ENCODE assay signal across 11 mouse cellular contexts in the genomic region with DNA sequence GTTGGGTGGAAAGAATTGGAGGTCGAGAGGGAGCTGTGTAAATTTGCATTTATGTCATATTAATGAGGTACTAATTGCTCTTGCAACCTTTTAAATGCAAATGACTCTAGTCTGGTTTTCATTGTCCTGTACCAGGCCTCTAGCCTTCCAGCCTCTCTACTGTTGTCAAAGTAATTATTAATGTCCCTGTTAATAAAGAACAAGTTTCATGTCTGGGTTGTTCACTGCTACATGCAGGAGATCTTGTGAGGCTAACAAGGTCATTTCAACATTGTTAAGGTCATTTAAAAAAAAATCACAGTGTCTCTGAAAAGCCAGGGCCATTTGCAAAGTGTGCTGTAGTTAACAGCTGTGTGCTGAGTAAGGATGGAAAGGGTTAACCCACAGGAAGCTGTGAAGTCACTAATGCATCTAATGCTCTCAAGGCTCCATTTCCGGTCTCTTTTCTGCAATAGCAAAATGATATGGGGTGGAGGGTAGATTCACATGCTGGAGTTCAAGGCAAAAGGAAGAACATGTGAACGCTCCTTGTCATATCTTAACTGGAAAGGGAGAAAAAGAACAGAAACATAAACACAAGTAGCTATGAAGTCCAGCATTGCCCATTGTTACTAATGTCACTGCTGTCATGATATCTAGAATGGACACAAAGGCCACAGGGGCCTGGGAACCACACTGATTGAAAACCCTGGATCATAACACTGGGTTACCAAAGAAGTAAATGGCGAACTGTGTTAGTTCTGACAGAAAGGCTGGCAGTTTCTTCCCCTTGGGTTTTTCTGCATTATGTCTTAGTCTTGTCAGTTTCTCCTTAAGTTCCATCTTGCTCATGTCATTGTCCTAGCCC.
A peak's percentile ranks its signal among the peaks of the same experiment; 100 is the strongest.
DNase-seq lines count a peak whose midpoint lies in the region; ATAC-seq and TF ChIP-seq lines count a peak whose summit lies in the region.
"Had no signal": no experiment of that assay in that cellular context is flagged by ENCODE, and none has a peak within 500 bp of the region (broad histone marks: within the 10 kb centered on the region; RNA-seq: fewer than 3 reads in every experiment).

No protein-coding gene starts in this region.

- H3K9ac ChIP-seq in kidney, embryonic 14.5 days (ENCODE audit: low read depth, low read length) = no peak overlapping the region
- H3K9ac ChIP-seq in forebrain, postnatal 0 days = no peak overlapping the region

- peaks cover 2% of the 10 kb centered on the region; the same call in 1 of the 2 replicates for H3K9me3 ChIP-seq in kidney, embryonic 14.5 days (ENCODE audit: control insufficient read depth, low read length)
- no peaks in the 10 kb centered on the region for H3K9me3 ChIP-seq in forebrain, postnatal 0 days (ENCODE audit: low read length)

- TF ChIP-seq CTCF in forebrain, postnatal 0 days (IDR thresholded peaks at IDR 0.05; ENCODE audit: low read depth) = no peak

- intact Hi-C loops in left cerebral cortex, postnatal 4 days (cut with DNase I) = no loop called here
- intact Hi-C loops in gastrocnemius, postnatal 14 days (cut with DNase I; ENCODE audit: low total_unique reads) = no loop called here

- H3K27ac ChIP-seq in kidney, embryonic 14.5 days (ENCODE audit: low read depth, low read length) = no peak overlapping the region
- no peak overlapping the region for H3K27ac ChIP-seq in forebrain, postnatal 0 days (ENCODE audit: low read depth, low read length)

- H3K4me2 ChIP-seq in kidney, embryonic 14.5 days (replicated peaks; ENCODE audit: low read depth, low read length) = no peak overlapping the region
- H3K4me2 ChIP-seq in forebrain, postnatal 0 days (ENCODE audit: low read depth) = no peak overlapping the region

- H3K4me1 ChIP-seq in kidney, embryonic 14.5 days (ENCODE audit: control insufficient read depth, insufficient read depth, low read length) = peaks cover 12% of the 10 kb centered on the region
- no peaks in the 10 kb centered on the region for H3K4me1 ChIP-seq in forebrain, postnatal 0 days (ENCODE audit: insufficient read depth)

- no peaks in the 10 kb centered on the region for H3K27me3 ChIP-seq in kidney, embryonic 14.5 days (ENCODE audit: control insufficient read depth, insufficient read depth, low read length)
- H3K27me3 ChIP-seq in forebrain, postnatal 0 days (ENCODE audit: insufficient read depth, low read length) = no peaks in the 10 kb centered on the region

- no peaks in the 10 kb centered on the region for H3K36me3 ChIP-seq in kidney, embryonic 14.5 days (ENCODE audit: control insufficient read depth, insufficient read depth, low read length)
- H3K36me3 ChIP-seq in forebrain, postnatal 0 days (ENCODE audit: insufficient read depth) = no peaks in the 10 kb centered on the region

- WGBS in kidney, embryonic 14.5 days = 52% methylated on average over 4 of the region's 4 CpGs
- WGBS in forebrain, postnatal 0 days = 35% methylated on average over 4 of the region's 4 CpGs

- H3K4me3 ChIP-seq in kidney, embryonic 14.5 days (ENCODE audit: low read length) = no peak overlapping the region
- H3K4me3 ChIP-seq in forebrain, postnatal 0 days (ENCODE audit: low read depth, low read length) = no peak overlapping the region

- DNase-seq in kidney, adult 9 months = peak; percentile 64
- DNase-seq in CD4-positive helper T cell, adult 2 months (ENCODE audit: low read depth, low spot score) = peak; percentile 43
- DNase-seq in forebrain, postnatal 0 days = no peak
- DNase-seq in left cerebral cortex, postnatal 4 days = no peak
- DNase-seq in gastrocnemius, postnatal 14 days = no peak
- DNase-seq: adrenal gland, adult 2 months; gastrocnemius, postnatal 36 days; thymus, adult 2 months had no signal

- ATAC-seq in kidney, embryonic 14.5 days (ENCODE audit: low FRiP score, low TSS enrichment) = no peak
- peak; percentile 98 for ATAC-seq in CD4-positive, CD25-positive, alpha-beta regulatory T cell, adult 4 months
- ATAC-seq in forebrain, postnatal 0 days = peak; percentile 18; the same call in 1 of the 2 replicates
- ATAC-seq: intestine, postnatal 0 days had no signal

Comparison
In these comparisons a context has a peak if more than half of its experiments do, and no peak if none do; other contexts are left out.
1. DNase-seq: peak in kidney, adult 9 months (single experiment) and CD4-positive helper T cell, adult 2 months (single experiment); none in forebrain, postnatal 0 days (single experiment), left cerebral cortex, postnatal 4 days (single experiment) and gastrocnemius, postnatal 14 days (single experiment).